Mouse (Mus musculus) cortical plate, adult 2 months (tissue): ENCODE results near the gene Prss54.

ENCODE experiments used
- CTCF ChIP-seq: fragments of 200-500 bp; IDR thresholded peaks from 2 replicates; pipeline ENCODE4 v1.5.1; 2011; ENCODE audit warnings: mild to moderate bottlenecking, control low read depth, low read length; ENCODE audit not compliant: insufficient read depth; ENCODE audit errors: extremely low read depth
- POLR2A ChIP-seq: fragments of 200-500 bp; IDR thresholded peaks from 2 replicates; pipeline ENCODE4 v1.6.1; 2011; ENCODE audit warnings: mild to moderate bottlenecking, low read length, control low read depth; ENCODE audit not compliant: insufficient read depth; ENCODE audit errors: extremely low read depth

GRCm38 (mm10) chr8:95590539-95590938 lies 14.4 kb upstream of the Prss54 start:
- TF ChIP-seq CTCF: no peak
- TF ChIP-seq POLR2A: no peak
